Mouse (Mus musculus) limb, embryonic 14.5 days (tissue): ENCODE data around the gene Anks1b. TPM values are rescaled to one million over a fixed set of nuclear protein-coding genes. Genes with fewer than 3 reads are reported as not detected.

Source experiments
- ATAC-seq: fragments of 200-750 bp; cut with Nextera tagmentation; 2 replicates; pipeline ENCODE4 v1.8.0; 2017; ENCODE audit warnings: low read depth, moderate number of reproducible peaks, moderate TSS enrichment; ENCODE audit not compliant: low FRiP score
- DNase-seq: peaks from one replicate; pipeline ENCODE4 v3.0.0-alpha.2; 2015; ENCODE audit warnings: low spot score
- H3K27ac ChIP-seq: fragments of 300-500 bp; sonication (generic); replicated peaks from 2 replicates; pipeline ENCODE4 v1.5.1; 2014; ENCODE audit warnings: low read depth, mild to moderate bottlenecking, low read length, moderate library complexity, mixed read lengths
- H3K27me3 ChIP-seq: fragments of 300-500 bp; sonication (generic); 2 replicates; pipeline ENCODE4 v1.6.1; 2014; ENCODE audit warnings: low read length, mixed read lengths; ENCODE audit not compliant: control insufficient read depth, insufficient read depth
- H3K36me3 ChIP-seq: fragments of 300-500 bp; sonication (generic); 2 replicates; pipeline ENCODE4 v1.6.1; 2014; ENCODE audit warnings: mild to moderate bottlenecking, low read length, moderate library complexity, mixed read lengths; ENCODE audit not compliant: control insufficient read depth, insufficient read depth
- H3K4me1 ChIP-seq: fragments of 300-500 bp; sonication (generic); 2 replicates; pipeline ENCODE4 v1.6.1; 2014; ENCODE audit warnings: antibody characterized with exemption, low read length, mixed read lengths; ENCODE audit not compliant: control insufficient read depth, insufficient read depth
- H3K4me2 ChIP-seq: fragments of 300-500 bp; sonication (generic); replicated peaks from 2 replicates; pipeline ENCODE4 v1.6.1; 2014; ENCODE audit warnings: low read depth, mild to moderate bottlenecking, low read length, moderate library complexity; ENCODE audit not compliant: severe bottlenecking
- H3K4me3 ChIP-seq: fragments of 300-500 bp; sonication (generic); replicated peaks from 2 replicates; pipeline ENCODE4 v1.5.1; 2014; ENCODE audit warnings: low read length
- H3K9ac ChIP-seq: fragments of 300-500 bp; sonication (generic); 2 replicates; pipeline ENCODE4 v1.6.1; 2014; ENCODE audit warnings: mild to moderate bottlenecking, low read depth, low read length, moderate library complexity; ENCODE audit not compliant: severe bottlenecking
- H3K9me3 ChIP-seq: fragments of 300-500 bp; sonication (generic); 2 replicates; pipeline ENCODE4 v1.6.1; 2016; ENCODE audit warnings: low read length; ENCODE audit not compliant: control insufficient read depth
- POLR2A ChIP-seq: fragments of 200-500 bp; IDR thresholded peaks from 2 replicates; pipeline ENCODE4 v1.8.0; 2012; ENCODE audit warnings: inconsistent platforms, mild to moderate bottlenecking, moderate library complexity, borderline replicate concordance; ENCODE audit not compliant: insufficient read depth, insufficient read length; ENCODE audit errors: extremely low read depth
- WGBS: fragments of 180-500 bp; shearing (Covaris S2); extraction: QIAGEN DNeasy Blood & Tissue Kit; methylation state at CpG from one replicate; pipeline ENCODE4 v1.1.7; 2014; 5-methylcytosine and 5-hydroxymethylcytosine counted together
- polyA plus RNA-seq, 2 experiments: library from polyadenylated mRNA; depleted of rRNA in 1 of 2; stranded (reverse) in 1 of 2; unstranded in 1 of 2; fragments of >200 nt; fragmentation: Nextera tagmentation in 1 of 2; extraction: Ambion mirVana in 1 of 2; gene quantifications; 2 replicates each; pipeline versions ENCODE4 v1.2.1 to v1.2.3; 2012 to 2014

Anks1b gene
- polyA plus RNA-seq, 2 experiments: 2.6 to 4.3 TPM

DNA sequence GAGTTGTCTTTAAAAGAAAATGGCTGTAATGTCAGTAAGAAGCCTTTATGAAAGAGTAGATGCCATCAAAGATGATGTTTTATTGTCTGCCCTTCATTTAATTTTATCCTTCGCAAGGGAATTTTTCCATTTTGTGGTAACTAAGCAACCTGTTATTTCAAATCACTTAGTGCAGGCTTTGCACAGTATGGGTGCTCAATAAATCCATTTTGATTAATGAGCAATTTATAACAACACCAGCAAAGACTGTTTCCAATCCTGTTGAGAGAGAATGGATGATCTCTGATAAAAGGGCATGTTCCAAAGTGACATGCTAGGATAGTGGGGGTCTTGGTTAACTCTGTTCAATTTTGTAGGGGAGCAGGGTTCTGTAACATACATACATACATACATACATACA, 398.0 kb downstream of the Anks1b start:
- TF ChIP-seq POLR2A: no peak
- Histone ChIP-seq H3K4me1 (no peaks in the 10 kb centered on the region), H3K27me3 (no peaks in the 10 kb centered on the region), H3K4me2 (no peak overlapping the region), H3K36me3 (no peaks in the 10 kb centered on the region), H3K9me3 (no peaks in the 10 kb centered on the region), H3K4me3 (no peak overlapping the region), H3K9ac (no peak overlapping the region), H3K27ac (no peak overlapping the region)
- WGBS: 81% methylated on average over 1 of the region's 1 CpGs
- DNase-seq (no peak), ATAC-seq (no peak)

DNA sequence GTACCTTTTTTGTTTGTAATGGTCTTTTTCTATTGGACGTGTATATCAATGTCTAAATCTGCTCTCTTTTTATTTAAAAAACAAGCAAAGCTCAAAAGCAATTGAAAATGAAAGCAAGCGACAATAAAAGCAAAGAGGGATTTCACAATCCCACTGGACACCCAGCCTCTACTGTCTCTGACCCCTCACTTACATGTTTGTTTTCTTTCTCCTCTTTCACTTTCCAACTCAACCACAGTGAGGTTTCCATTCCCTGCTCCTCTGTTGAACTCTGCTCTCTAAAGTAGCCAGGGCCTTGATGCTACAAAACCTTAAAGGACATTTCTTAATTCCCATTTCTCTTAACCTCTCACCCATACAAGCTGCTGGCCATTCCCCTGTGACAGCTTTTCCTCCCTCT, 400.0 kb downstream of the Anks1b start:
- Histone ChIP-seq H3K27me3 (no peaks in the 10 kb centered on the region), H3K9ac (no peak overlapping the region), H3K4me3 (no peak overlapping the region), H3K4me1 (no peaks in the 10 kb centered on the region), H3K27ac (no peak overlapping the region), H3K9me3 (no peaks in the 10 kb centered on the region), H3K36me3 (no peaks in the 10 kb centered on the region), H3K4me2 (no peak overlapping the region)
- ATAC-seq (no peak), DNase-seq (no peak)
- no peak for TF ChIP-seq POLR2A
- WGBS: 85% methylated on average over 2 of the region's 2 CpGs

DNA sequence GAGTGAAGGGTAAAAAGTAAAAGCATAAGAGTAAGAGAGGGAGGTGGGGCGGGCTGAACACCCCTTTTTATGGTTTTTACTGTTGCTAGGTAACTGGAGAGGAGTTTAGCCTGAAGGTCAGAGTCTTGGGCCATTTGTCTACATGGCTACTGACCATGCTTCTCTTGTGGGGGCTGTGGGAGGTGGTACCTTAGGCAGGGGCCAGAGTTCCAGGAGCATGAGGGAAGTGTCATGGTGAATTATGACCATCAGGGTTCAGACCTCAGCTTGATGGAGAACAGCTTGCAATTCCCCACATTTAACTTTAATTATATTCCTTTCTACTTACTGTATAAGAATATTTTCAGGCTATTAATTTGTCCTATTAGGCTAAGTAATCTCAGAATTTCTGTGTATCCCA, 413.3 kb downstream of the Anks1b start:
- H3K4me1 ChIP-seq: no peaks in the 10 kb centered on the region
- no peaks in the 10 kb centered on the region for H3K36me3 ChIP-seq
- ATAC-seq (no peak), DNase-seq (no peak)
- no peaks in the 10 kb centered on the region for H3K27me3 ChIP-seq
- no peaks in the 10 kb centered on the region for H3K9me3 ChIP-seq
- TF ChIP-seq POLR2A: no peak
- WGBS: 80% methylated on average over 1 of the region's 1 CpGs
- no peak overlapping the region for H3K27ac ChIP-seq
- no peak overlapping the region for H3K9ac ChIP-seq
- H3K4me3 ChIP-seq: no peak overlapping the region
- H3K4me2 ChIP-seq: no peak overlapping the region

DNA sequence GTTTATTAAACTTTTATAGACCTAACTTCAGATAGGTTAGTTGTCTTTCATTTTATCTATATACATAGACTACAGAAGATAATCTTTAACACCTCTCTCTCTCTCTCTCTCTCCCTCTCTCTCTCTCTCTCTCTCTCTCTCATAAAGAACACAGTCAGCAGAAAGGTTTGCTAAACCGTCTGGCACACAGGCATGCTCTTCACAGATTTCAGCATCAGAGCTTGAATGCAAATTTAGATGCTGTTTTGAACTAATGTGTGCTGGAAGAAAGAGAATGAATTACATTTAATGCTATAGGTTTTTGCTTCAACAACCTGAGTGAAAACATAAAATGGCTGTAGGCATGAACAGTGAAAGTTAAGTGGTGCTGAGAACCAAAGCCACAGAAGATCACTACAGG, 429.9 kb downstream of the Anks1b start:
- Histone ChIP-seq H3K27me3 (no peaks in the 10 kb centered on the region), H3K36me3 (no peaks in the 10 kb centered on the region), H3K9me3 (no peaks in the 10 kb centered on the region), H3K4me1 (no peaks in the 10 kb centered on the region), H3K4me3 (no peak overlapping the region), H3K4me2 (no peak overlapping the region), H3K9ac (no peak overlapping the region), H3K27ac (no peak overlapping the region)
- WGBS: 63% methylated on average over 1 of the region's 1 CpGs
- DNase-seq: no peak
- no peak for ATAC-seq
- no peak for TF ChIP-seq POLR2A

DNA sequence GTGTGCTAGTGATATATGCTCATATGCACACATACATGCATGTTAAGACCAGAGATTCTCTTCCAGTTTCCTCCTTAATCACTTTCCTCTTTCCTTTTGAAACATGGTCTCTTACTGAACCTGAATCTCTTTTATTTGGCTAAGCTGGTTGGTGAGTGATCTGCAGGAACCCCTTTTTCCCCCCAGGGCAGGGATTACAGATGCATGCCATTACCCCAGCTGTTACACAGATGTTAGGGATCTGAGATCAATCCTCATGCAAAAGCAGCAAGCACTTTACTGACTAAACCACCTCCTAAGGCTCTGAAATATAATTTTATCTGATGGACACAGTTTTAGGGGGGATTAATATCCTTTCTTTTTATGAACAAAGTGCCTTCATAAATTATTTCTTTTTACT, 432.8 kb downstream of the Anks1b start:
- Histone ChIP-seq H3K4me2 (no peak overlapping the region), H3K9me3 (no peaks in the 10 kb centered on the region), H3K9ac (no peak overlapping the region), H3K27me3 (no peaks in the 10 kb centered on the region), H3K27ac (no peak overlapping the region), H3K4me3 (no peak overlapping the region), H3K4me1 (no peaks in the 10 kb centered on the region), H3K36me3 (no peaks in the 10 kb centered on the region)
- no peak for TF ChIP-seq POLR2A
- ATAC-seq: no peak
- peak; percentile 17 for DNase-seq

DNA sequence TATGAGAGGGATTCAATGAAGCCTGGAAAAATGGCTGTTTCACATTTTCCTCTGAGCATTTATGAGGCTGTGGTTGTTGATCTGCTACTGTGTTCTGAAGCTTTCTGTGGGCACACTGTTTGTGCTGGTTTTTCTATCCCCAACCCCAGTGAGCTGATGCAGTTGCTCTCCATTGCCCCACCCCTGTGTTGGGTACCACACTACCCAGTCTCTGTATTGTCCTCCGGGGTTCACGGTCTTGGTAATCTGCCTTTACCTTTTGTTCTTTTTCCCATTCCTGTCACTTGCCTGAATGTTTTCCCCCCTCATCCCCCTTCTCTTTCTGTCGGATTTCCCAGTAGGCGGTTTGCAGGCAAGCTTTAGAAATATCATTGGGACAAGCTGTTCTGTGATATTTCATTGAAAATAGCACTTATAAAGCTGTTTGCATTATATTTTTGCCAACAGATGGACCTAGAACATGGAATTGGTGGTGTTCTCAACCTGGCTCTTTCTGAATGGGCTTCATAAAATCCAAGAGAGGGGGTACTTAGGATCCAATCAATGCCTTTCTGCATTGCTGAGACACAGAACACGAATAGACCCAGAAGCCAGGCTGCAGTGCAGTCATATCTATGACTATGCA, 434.7 kb downstream of the Anks1b start:
- Histone ChIP-seq H3K27ac (no peak overlapping the region), H3K4me3 (no peak overlapping the region), H3K9ac (no peak overlapping the region), H3K9me3 (no peaks in the 10 kb centered on the region), H3K27me3 (no peaks in the 10 kb centered on the region), H3K4me1 (no peaks in the 10 kb centered on the region), H3K4me2 (no peak overlapping the region), H3K36me3 (no peaks in the 10 kb centered on the region)
- no peak for TF ChIP-seq POLR2A
- 74% methylated on average over 5 of the region's 5 CpGs for WGBS
- DNase-seq: no peak
- ATAC-seq: no peak
